13 mouse cellular contexts compared by ENCODE assay signal in the genomic region with DNA sequence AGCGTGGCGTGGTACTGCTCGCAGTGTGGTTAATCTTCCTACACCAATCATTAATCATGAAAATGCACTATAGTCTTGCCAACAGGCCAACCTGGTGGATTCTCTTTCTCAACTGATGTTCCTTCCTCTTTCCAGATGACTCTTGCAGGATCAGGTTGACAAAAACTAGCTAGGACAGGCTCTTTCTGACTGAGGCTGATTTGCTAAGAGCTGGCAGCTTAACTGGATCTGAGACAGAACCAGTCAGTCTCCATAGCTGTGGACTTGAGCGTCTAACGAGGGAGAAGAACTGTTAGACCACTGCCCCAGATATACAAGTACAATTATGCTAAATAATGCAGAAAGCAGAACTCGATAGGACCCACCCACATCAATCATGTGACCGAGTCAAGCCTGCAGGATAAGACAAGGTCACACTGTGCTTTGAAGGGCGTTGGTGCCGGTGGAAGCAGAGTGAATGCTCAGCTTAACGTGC. TPM values are rescaled to one million over a fixed set of nuclear protein-coding genes. Genes with fewer than 3 reads are reported as not detected.
A peak's percentile ranks its signal among the peaks of the same experiment; 100 is the strongest.
DNase-seq lines count a peak whose midpoint lies in the region; ATAC-seq lines count a peak whose summit lies in the region.
"Had no signal": no experiment of that assay in that cellular context is flagged by ENCODE, and none has a peak within 500 bp of the region (broad histone marks: within the 10 kb centered on the region; RNA-seq: fewer than 3 reads in every experiment).

No protein-coding gene starts in this region.

- ATAC-seq in hematopoietic stem cell, adult 5-6 weeks (replicated peaks in 1 of 2; ENCODE audit: insufficient read depth in 1 of 2, low FRiP score in 2 of 2, low TSS enrichment in 1 of 2, low read depth in 1 of 2, poor library complexity in 2 of 2, severe bottlenecking in 2 of 2): peak; percentile 76 to 92

- peak; percentile 67 for DNase-seq in adrenal gland, adult 2 months
- no peak for DNase-seq in adrenal gland, adult 8-10 months
- DNase-seq in spleen, postnatal 36 days (ENCODE audit: low spot score in 2 of 2): peak; percentile 69 to 79
- no peak for DNase-seq in spleen, adult 12 weeks (ENCODE audit: low spot score)
- DNase-seq in Muller cell, postnatal 12 days (ENCODE audit: inconsistent ontology term): no peak
- DNase-seq in testis, postnatal 10 days (ENCODE audit: low spot score): no peak
- DNase-seq in frontal cortex, postnatal 25 days (ENCODE audit: low spot score in 2 of 2): no peak
- DNase-seq: cerebellum, postnatal 36 days had no signal

RNA-seq across cellular contexts. Expression of a gene that starts 3.0 kb away (rescaled TPM):
- under 1 TPM; 0.48 to 0.84 TPM for total RNA-seq in adrenal gland, adult 2 months (2021)
- 0.32 and 1.00 TPM in 2 replicates for polyA plus RNA-seq in adrenal gland, adult 2 months (2012; rRNA removed)
- total RNA-seq in adrenal gland, adult 8-10 months (2022): under 1 TPM; 0.54 to 0.84 (median 0.72) TPM
- not detected in 2 replicates for total RNA-seq in hematopoietic stem cell, adult 5-6 weeks (2017)
- total RNA-seq: left cerebral cortex, postnatal 36 days had no signal
- polyA plus RNA-seq: C2C12; embryonic facial prominence, embryonic 15.5 days; heart, embryonic 12.5 days had no signal

RNA-seq across cellular contexts. Expression of a gene that starts 20.9 kb away (rescaled TPM):
- total RNA-seq in adrenal gland, adult 2 months (2021): 1 to 10 TPM; 1.2 to 1.4 TPM
- 0.77 and 0.92 TPM in 2 replicates for polyA plus RNA-seq in adrenal gland, adult 2 months (2012; rRNA removed)
- total RNA-seq in adrenal gland, adult 8-10 months (2022): 1 to 10 TPM in 1 of 4 experiments, under 1 TPM in 3; 0.77 to 2.1 (median 0.88) TPM
- total RNA-seq in hematopoietic stem cell, adult 5-6 weeks (2017): not detected in 2 replicates
- polyA plus RNA-seq: C2C12 had no signal

RNA-seq across cellular contexts. Expression of a gene that starts 31.7 kb away (rescaled TPM):
- total RNA-seq in adrenal gland, adult 2 months (2021): 1 to 10 TPM in 1 of 2 experiments, under 1 TPM in 1; 0.78 to 1.6 TPM
- 0.87 and 1.5 TPM in 2 replicates for polyA plus RNA-seq in adrenal gland, adult 2 months (2012; rRNA removed)
- total RNA-seq in adrenal gland, adult 8-10 months (2022): 1 to 10 TPM; 1.8 to 2.7 (median 2.3) TPM
- total RNA-seq in hematopoietic stem cell, adult 5-6 weeks (2017): 0.38 TPM in 1 of 2 replicates, not detected in the other
- polyA plus RNA-seq: C2C12 had no signal

Comparison
In these comparisons a context has a peak if more than half of its experiments do, and no peak if none do; other contexts are left out.
1. DNase-seq: peak in adrenal gland, adult 2 months (single experiment) and spleen, postnatal 36 days (2 of 2); none in adrenal gland, adult 8-10 months (single experiment), spleen, adult 12 weeks (single experiment), Muller cell, postnatal 12 days (single experiment), testis, postnatal 10 days (single experiment) and frontal cortex, postnatal 25 days (0 of 2).